Mouse (Mus musculus) gastrocnemius, postnatal 4 days (tissue): ENCODE results near the gene Bhlhe40. TPM values are rescaled to one million over a fixed set of nuclear protein-coding genes. Genes with fewer than 3 reads are reported as not detected.
A peak's percentile ranks its signal among the peaks of the same experiment; 100 is the strongest.

Experiments
- DNase-seq, 2 experiments: peaks; one replicate each; pipeline ENCODE4 v3.0.0; 2021 to 2022; ENCODE audit warnings: low spot score in 2 of 2, mixed read lengths in 2 of 2
- long read RNA-seq, 2 experiments: library from polyadenylated mRNA; stranded (forward); transcript quantifications; one replicate each; pipeline ENCODE4 v2.0.0; 2021
- total RNA-seq, 2 experiments: library from RNA; stranded (reverse); gene quantifications; 2 replicates each; pipeline ENCODE4 v1.2.3; 2021

Bhlhe40 gene
- total RNA-seq = 10 to 100 TPM; 58.2 to 82.9 TPM
- long read RNA-seq, experiment 1, transcript Bhlhe40-201 (5 exons, 3,113 nt) = major isoform, 69 of 79 reads
- long read RNA-seq, experiment 1, transcript Bhlhe40-204 (1 exons, 2,620 nt) = minor isoform, 5 of 79 reads
- long read RNA-seq, experiment 1, partial matches to known transcripts = 1 of 79 reads
- long read RNA-seq, experiment 1, other reads (novel, unspliced or antisense) = 4 of 79 reads
- long read RNA-seq, experiment 2, transcript Bhlhe40-204 (1 exons, 2,620 nt) = minor isoform, 12 of 109 reads
- long read RNA-seq, experiment 2, transcript Bhlhe40-201 (5 exons, 3,113 nt) = major isoform, 95 of 109 reads
- long read RNA-seq, experiment 2, partial matches to known transcripts = 2 of 109 reads
- long read RNA-seq, experiment 2, other reads (novel, unspliced or antisense) = 0 of 109 reads

- DNase-seq = peak; percentile 78 to 88
Observed at GRCm38 (mm10) chr6:108660206-108660877, at the start of gene Bhlhe40. Bhlhe40 (plus strand) TSS chr6:108660629.

GRCm38 (mm10) chr6:108611663-108612062, 48.8 kb upstream of the Bhlhe40 start:
- DNase-seq = no peak

GRCm38 (mm10) chr6:108618025-108618424, 42.4 kb upstream of the Bhlhe40 start:
- no peak for DNase-seq

- no peak for DNase-seq
Observed at GRCm38 (mm10) chr6:108623028-108623565, 37.3 kb upstream of the Bhlhe40 start.

GRCm38 (mm10) chr6:108624915-108625314, 35.5 kb upstream of the Bhlhe40 start:
- DNase-seq = no peak

- DNase-seq = no peak
Observed at GRCm38 (mm10) chr6:108630701-108631100, 29.7 kb upstream of the Bhlhe40 start.

GRCm38 (mm10) chr6:108638157-108638833, 22.1 kb upstream of the Bhlhe40 start:
- DNase-seq = no peak

- no peak for DNase-seq
Observed at GRCm38 (mm10) chr6:108642020-108642419, 18.4 kb upstream of the Bhlhe40 start.

GRCm38 (mm10) chr6:108643035-108643434, 17.4 kb upstream of the Bhlhe40 start:
- DNase-seq = no peak

- DNase-seq = no peak
Observed at GRCm38 (mm10) chr6:108644311-108644710, 16.1 kb upstream of the Bhlhe40 start.

GRCm38 (mm10) chr6:108647094-108647493, 13.3 kb upstream of the Bhlhe40 start:
- DNase-seq = no peak

- no peak for DNase-seq
Observed at GRCm38 (mm10) chr6:108648072-108648471, 12.4 kb upstream of the Bhlhe40 start.

GRCm38 (mm10) chr6:108655861-108656260, 4.6 kb upstream of the Bhlhe40 start:
- no peak for DNase-seq

GRCm38 (mm10) chr6:108658051-108658415, 2.4 kb upstream of the Bhlhe40 start:
- no peak for DNase-seq

GRCm38 (mm10) chr6:108658416-108659201, 1.8 kb upstream of the Bhlhe40 start:
- DNase-seq = peak in 1 of 2 experiments; percentile 64

GRCm38 (mm10) chr6:108659221-108659725, 1.2 kb upstream of the Bhlhe40 start:
- peak; percentile 87 to 93 for DNase-seq

GRCm38 (mm10) chr6:108659726-108660205, 663 bp upstream of the Bhlhe40 start:
- peak; percentile 81 to 90 for DNase-seq

- no peak for DNase-seq
Observed at GRCm38 (mm10) chr6:108660878-108661389, 505 bp downstream of the Bhlhe40 start.

GRCm38 (mm10) chr6:108661412-108661811, 983 bp downstream of the Bhlhe40 start:
- peak; percentile 93 to 96 for DNase-seq

GRCm38 (mm10) chr6:108661890-108662289, 1.5 kb downstream of the Bhlhe40 start:
- DNase-seq = no peak
